Mouse (Mus musculus): ENCODE measurements around the gene Mfsd7a.
A peak's percentile ranks its signal among the peaks of the same experiment; 100 is the strongest.

The Mfsd7a gene

DNA sequence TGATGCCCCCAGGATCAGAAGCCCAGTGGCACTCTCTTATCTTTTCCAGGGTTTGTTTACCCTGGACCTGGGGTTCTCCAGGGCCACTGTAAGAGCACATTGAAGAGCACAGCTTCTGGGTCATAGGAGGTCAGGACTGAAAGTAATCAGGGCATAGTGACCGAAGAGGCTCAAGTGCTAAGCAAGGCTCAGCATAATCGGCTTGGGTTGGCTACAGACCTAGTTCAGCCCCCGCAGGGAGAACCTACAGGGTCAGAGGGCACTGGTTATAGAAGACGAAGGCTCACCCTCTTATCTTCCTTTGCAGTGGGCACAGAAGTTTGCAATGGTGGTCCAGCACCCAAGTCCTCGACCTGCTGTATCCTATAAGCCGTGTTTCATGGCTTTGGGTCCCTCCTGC lies 17.5 kb downstream of the Mfsd7a start:
- DNase-seq (ENCODE audit: low spot score) = no peak

DNA sequence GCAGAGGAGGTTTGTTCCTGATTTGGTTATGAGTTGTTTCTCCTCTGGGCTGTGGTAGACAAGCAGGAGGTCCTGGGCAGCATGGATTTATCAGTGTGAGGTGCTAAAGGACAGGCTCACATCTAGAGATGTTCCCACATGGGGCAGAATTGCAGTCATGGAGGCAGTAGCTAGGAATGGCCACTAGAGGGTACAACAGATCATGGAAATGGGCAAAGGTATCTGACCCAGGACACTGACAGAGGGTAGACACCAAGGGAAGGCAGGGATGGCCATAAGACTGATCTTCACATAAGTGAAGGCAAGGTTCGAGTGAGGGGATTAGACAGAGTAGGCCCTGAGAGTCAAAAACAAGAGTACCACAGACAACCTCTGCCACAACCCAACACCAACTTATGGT lies 21.5 kb downstream of the Mfsd7a start:
- DNase-seq (ENCODE audit: low spot score) = peak; percentile 74

DNA sequence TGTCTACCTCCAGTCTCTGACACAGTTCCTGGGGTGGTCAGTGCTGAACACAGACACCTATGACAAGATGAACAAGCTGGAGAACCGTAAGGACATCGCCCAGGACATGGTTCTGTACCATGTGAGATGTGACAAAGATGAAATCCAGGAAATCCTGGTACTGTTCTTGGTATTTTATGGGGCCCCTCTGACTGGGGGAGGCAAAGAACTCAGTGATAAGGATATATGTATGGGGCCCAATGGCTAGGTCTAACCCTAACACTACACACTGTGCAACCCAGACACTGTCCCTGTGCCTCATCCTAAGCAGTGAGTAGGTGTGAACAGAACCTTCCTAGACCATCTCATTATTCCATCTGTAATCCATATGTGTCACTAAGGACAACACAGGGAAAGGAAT lies 25.3 kb downstream of the Mfsd7a start:
- DNase-seq (ENCODE audit: low spot score) = no peak

DNA sequence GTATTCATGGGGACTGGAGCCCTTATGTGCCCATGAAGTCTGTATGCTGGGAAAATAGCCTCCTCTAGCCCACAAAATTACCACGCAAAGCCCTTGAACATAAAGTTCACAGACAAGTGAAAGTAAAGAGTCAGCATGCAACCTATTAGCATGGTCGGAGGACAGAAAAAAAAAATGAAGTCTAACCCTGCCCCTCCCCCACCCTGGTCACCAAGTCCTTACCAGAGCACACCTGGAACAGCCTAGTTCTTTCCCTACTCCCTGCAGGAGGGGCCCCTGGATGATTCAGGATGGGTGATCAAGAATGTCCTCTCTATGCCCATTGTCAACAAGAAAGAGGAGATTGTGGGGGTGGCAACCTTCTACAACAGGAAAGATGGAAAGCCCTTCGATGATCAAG lies 25.9 kb downstream of the Mfsd7a start:
- DNase-seq (ENCODE audit: low spot score) = no peak

DNA sequence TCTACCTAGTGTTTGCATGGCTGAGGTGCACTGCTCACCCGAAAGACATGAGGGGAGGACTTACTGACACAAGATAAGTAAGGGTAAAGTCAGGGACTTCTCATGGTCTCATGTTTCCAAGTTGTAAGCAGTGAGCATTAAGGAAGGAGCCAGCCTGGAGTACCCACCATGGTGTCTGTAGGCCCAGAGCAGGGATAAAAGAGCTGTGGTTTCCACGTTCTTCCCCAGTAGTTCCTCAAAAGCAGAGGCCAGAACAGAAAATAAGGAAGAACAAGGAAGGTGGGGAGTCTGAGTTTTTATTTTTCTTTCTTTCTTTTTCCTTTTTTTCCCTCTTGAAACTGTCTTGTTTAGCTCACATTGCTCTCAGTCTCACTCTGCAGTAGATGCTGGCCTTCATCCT lies 34.0 kb downstream of the Mfsd7a start:
- DNase-seq (ENCODE audit: low spot score) = no peak

DNA sequence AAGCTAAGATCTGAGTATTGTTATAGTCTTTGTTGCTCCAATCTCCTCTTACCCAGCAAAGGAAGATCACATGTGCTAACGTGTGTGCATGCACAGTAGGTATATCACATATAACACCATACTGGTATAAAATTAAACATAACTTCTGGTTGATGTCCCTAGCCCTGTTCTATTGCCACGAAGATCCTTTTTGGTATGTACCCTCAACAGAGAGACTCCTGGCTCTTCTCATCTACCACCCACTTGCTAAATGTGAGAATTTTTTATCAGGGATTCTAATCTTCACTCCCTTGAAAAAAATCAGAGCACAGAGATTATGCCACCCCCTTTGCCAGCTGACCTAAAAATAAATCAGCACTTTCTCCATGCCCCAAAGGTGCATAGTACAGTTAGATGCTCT lies 41.7 kb downstream of the Mfsd7a start:
- DNase-seq (ENCODE audit: low spot score) = no peak

DNA sequence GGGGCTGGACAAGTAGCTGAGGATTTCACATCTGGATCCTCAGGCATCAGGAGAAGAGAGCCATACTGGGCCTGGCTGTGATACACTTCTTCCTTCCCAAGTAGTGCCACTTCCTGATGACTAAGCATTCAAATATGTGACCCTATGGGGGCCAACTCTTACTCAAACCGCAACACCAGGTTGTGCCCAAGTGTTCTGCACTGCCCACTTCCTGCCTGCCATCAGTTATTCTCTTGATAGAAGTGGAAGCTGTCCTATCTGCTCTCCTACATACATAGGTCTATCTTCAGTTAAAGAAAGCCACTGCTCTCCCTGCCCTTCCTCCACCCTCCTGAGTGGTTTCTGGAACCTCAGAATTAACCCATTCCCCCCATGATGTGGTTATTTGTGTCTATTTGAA lies 43.2 kb downstream of the Mfsd7a start:
- DNase-seq (ENCODE audit: low spot score) = no peak

DNA sequence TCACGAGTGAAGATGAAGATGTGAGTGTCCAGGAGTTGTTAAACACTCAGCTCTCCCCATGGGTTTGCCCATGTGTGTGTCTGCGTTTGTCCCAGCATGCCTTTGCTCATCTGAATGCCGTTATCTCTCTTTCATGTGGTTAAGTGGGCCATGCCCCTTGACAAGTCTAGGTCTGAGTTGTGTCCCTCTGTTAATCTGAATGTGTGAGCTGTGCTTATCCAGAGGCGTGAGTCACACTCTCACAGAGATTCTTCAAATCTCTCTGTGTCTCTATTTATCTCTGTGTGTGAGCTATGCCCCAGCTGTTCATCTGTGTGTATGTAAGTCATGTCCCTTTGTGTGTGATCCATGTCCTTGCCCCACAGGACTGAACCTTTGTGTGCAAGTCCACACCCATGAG lies 45.2 kb downstream of the Mfsd7a start:
- DNase-seq (ENCODE audit: low spot score) = no peak

All from embryo, embryonic 10.5 days (tissue).